Mouse (Mus musculus): ENCODE measurements around the gene Mbd6. TPM values are rescaled to one million over a fixed set of nuclear protein-coding genes. Genes with fewer than 3 reads are reported as not detected.

The Mbd6 gene
- total RNA-seq, 2 experiments from 2014 or later = 4.1 to 44.0 TPM

GRCm38 (mm10) chr10:127289573-127290191, 864 bp upstream of the Mbd6 start:
- peak; percentile 10 for ATAC-seq (replicated peaks; ENCODE audit: poor library complexity)

GRCm38 (mm10) chr10:127288328-127288799, 454 bp downstream of the Mbd6 start:
- no peak for ATAC-seq (replicated peaks; ENCODE audit: poor library complexity)

- ATAC-seq (replicated peaks; ENCODE audit: poor library complexity) = no peak
These were observed 903 bp downstream of the Mbd6 start for GRCm38 (mm10) chr10:127287936-127288293.

GRCm38 (mm10) chr10:127287271-127287935, 1.4 kb downstream of the Mbd6 start:
- ATAC-seq (replicated peaks; ENCODE audit: poor library complexity) = no peak

- no peak for ATAC-seq (replicated peaks; ENCODE audit: poor library complexity)
These were observed 2.1 kb downstream of the Mbd6 start for GRCm38 (mm10) chr10:127286730-127287129.

- no peak for ATAC-seq (replicated peaks; ENCODE audit: poor library complexity)
These were observed 2.6 kb downstream of the Mbd6 start for GRCm38 (mm10) chr10:127286194-127286593.

GRCm38 (mm10) chr10:127285644-127286043, 3.2 kb downstream of the Mbd6 start:
- no peak for ATAC-seq (replicated peaks; ENCODE audit: poor library complexity)

- ATAC-seq (replicated peaks; ENCODE audit: poor library complexity) = no peak
These were observed 3.9 kb downstream of the Mbd6 start for GRCm38 (mm10) chr10:127284724-127285500.

- ATAC-seq (replicated peaks; ENCODE audit: poor library complexity) = no peak
These were observed 4.7 kb downstream of the Mbd6 start for GRCm38 (mm10) chr10:127284105-127284622.

- no peak for ATAC-seq (replicated peaks; ENCODE audit: poor library complexity)
These were observed 6.1 kb downstream of the Mbd6 start for GRCm38 (mm10) chr10:127282620-127283215.

- ATAC-seq (replicated peaks; ENCODE audit: poor library complexity) = no peak
These were observed 7.5 kb downstream of the Mbd6 start for GRCm38 (mm10) chr10:127281316-127281715.

- no peak for ATAC-seq (replicated peaks; ENCODE audit: poor library complexity)
These were observed 9.1 kb downstream of the Mbd6 start for GRCm38 (mm10) chr10:127279730-127280129.

GRCm38 (mm10) chr10:127274261-127275022, 14.4 kb downstream of the Mbd6 start:
- ATAC-seq (replicated peaks; ENCODE audit: poor library complexity) = no peak

- no peak for ATAC-seq (replicated peaks; ENCODE audit: poor library complexity)
These were observed 16.4 kb downstream of the Mbd6 start for GRCm38 (mm10) chr10:127272371-127272770.

- ATAC-seq (replicated peaks; ENCODE audit: poor library complexity) = no peak
These were observed 18.9 kb downstream of the Mbd6 start for GRCm38 (mm10) chr10:127269884-127270283.

- no peak for ATAC-seq (replicated peaks; ENCODE audit: poor library complexity)
These were observed 19.8 kb downstream of the Mbd6 start for GRCm38 (mm10) chr10:127269036-127269435.

- no peak for ATAC-seq (replicated peaks; ENCODE audit: poor library complexity)
These were observed 20.4 kb downstream of the Mbd6 start for GRCm38 (mm10) chr10:127268401-127268800.

GRCm38 (mm10) chr10:127267318-127267717, 21.5 kb downstream of the Mbd6 start:
- no peak for ATAC-seq (replicated peaks; ENCODE audit: poor library complexity)

- ATAC-seq (replicated peaks; ENCODE audit: poor library complexity) = peak; percentile 96
These were observed 22.4 kb downstream of the Mbd6 start, which contains the start of gene Dctn2 for GRCm38 (mm10) chr10:127266112-127267091. Gene Dctn2, plus strand, starts transcription at chr10:127266368.

Data from megakaryocyte progenitor cell, adult 5-6 weeks (primary cell).